8 mouse cellular contexts compared by ENCODE assay signal in the genomic region with DNA sequence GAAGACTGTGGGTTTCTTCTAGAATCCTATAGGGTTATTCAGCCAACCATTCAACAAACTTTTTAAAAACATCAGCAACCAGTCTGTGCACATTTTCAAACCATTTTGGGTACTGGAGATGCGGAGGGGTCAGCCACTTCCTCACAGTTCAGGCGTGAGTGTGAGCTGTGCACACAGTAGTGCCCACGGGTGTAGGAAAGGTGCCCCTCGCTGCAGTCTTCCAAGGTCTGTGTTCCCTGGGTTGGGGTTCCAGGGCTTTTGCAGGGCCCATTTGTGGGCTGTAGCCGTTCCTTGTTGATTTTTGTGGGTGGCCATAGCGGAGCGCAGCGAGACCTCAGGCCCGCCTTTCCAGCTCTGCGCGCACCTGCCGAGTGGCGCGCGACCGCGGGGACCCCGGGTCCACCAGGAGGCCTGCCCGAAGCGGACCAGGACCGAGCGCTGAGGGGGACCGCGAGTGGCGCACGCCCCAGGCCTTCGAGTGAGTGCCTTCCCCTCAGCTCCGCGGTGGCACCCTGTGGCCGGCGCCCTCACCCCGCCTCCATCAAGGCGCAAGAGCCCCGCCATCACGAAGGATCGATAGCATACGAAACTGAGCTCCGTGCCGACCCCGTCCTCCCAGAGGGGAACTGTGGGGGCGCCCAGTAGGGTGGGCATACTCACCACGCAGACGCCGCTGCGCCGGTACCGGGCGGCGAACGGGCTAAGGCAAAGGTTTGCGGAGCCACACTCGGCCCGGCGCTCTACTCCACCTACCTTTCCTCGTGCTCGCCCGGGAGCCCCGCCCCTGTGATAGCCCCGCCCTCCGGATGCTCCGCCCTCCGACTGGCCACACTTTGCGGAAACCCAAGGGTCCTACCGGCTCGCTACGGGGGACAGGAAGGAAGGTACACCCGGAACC. TPM values are rescaled to one million over a fixed set of nuclear protein-coding genes. Genes with fewer than 3 reads are reported as not detected.
DNase-seq lines count a peak whose midpoint lies in the region; ATAC-seq lines count a peak whose summit lies in the region.

A gene (minus strand): TSS at position 780 of the 898 bp plus-strand sequence.

- peak; percentile 65 for ATAC-seq in megakaryocyte, adult 5-6 weeks (ENCODE audit: poor library complexity, severe bottlenecking)

- DNase-seq in adipocyte (ENCODE audit: low spot score) = peak; percentile 91
- peak; percentile 83 for DNase-seq in embryo, embryonic 10 days (ENCODE audit: low spot score)
- peak; percentile 86 for DNase-seq in gastrocnemius, postnatal 10 days
- peak; percentile 95 for DNase-seq in induced T-regulatory cell, adult 2 months (ENCODE audit: low read depth)
- peak; percentile 57 to 65 for DNase-seq in left cerebral cortex, adult 8-10 months (ENCODE audit: low spot score in 2 of 2)
- peak; percentile 76 to 82 for DNase-seq in right cerebral cortex, adult 2 months (ENCODE audit: low spot score in 2 of 2)
- peak; percentile 93 for DNase-seq in urinary bladder, postnatal 14 days (ENCODE audit: low spot score)

RNA-seq across cellular contexts. Expression of the gene that starts here (rescaled TPM):
- total RNA-seq in gastrocnemius, postnatal 10 days (2021) = 1 to 10 TPM; 2.7 to 3.2 TPM
- 10 to 100 TPM in 3 of 4 experiments, 1 to 10 TPM in 1; 9.8 to 14.0 (median 11.5) TPM for total RNA-seq in left cerebral cortex, adult 8-10 months (2022)
- total RNA-seq in megakaryocyte, adult 5-6 weeks (2015) = 74.3 and 89.0 TPM in 2 replicates
- 48.1 and 51.6 TPM in 2 replicates for total RNA-seq in megakaryocyte, adult 5-6 weeks (2017)

Comparison
In these comparisons a context has a peak if more than half of its experiments do, and no peak if none do; other contexts are left out.
1. Peak in every context shown above with its lines: DNase-seq and ATAC-seq.